Mouse (Mus musculus): ENCODE results near the gene Letmd1. TPM values are rescaled to one million over a fixed set of nuclear protein-coding genes. Genes with fewer than 3 reads are reported as not detected.

Gene Letmd1
- total and polyA plus RNA-seq, 2 experiments: 18.7 to 39.9 TPM

DNA sequence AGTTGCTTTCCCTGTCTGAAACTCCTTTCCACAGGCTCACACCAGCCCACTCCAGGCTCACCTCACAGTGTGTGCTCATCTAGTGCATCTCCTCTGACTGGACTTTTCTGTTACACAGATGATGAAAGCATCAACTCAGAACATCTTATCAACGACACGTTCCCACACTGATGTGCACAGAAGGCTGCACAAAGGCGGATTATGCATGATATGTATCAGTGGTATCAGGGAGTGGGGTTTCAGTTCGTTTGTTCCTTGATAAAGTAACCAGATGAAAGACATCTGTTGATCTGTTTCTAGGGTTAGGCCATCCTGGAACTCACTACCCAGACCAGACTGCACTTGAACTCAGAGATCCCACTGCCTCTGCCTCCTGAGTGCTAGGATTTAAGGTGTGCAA is 44.6 kb downstream of the Letmd1 start:
- no peaks in the 10 kb centered on the region for H3K27me3 ChIP-seq (ENCODE audit: control insufficient read depth, insufficient read depth, low read length)
- no peak for DNase-seq (ENCODE audit: extremely low read depth, low read depth, low spot score)
- TF ChIP-seq CTCF (IDR thresholded peaks at IDR 0.05; ENCODE audit: low read depth, low read length): no peak
- H3K27ac ChIP-seq (replicated peaks; ENCODE audit: insufficient read depth, low read depth, low read length): no peak overlapping the region
- no peak overlapping the region for H3K9ac ChIP-seq (ENCODE audit: low read depth, low read length)
- H3K79me2 ChIP-seq (ENCODE audit: control insufficient read depth, insufficient read depth, low read length): no peaks in the 10 kb centered on the region
- no peaks in the 10 kb centered on the region for H3K4me1 ChIP-seq (ENCODE audit: control insufficient read depth, insufficient read depth, low read length)
- 90% methylated on average over 4 of the region's 4 CpGs for WGBS
- H3K4me3 ChIP-seq (ENCODE audit: insufficient read depth, low read depth, low read length): no peak overlapping the region
- peaks cover 35% of the 10 kb centered on the region; the same call in 1 of the 2 replicates for H3K36me3 ChIP-seq (ENCODE audit: control insufficient read depth, insufficient read depth, low read length)

DNA sequence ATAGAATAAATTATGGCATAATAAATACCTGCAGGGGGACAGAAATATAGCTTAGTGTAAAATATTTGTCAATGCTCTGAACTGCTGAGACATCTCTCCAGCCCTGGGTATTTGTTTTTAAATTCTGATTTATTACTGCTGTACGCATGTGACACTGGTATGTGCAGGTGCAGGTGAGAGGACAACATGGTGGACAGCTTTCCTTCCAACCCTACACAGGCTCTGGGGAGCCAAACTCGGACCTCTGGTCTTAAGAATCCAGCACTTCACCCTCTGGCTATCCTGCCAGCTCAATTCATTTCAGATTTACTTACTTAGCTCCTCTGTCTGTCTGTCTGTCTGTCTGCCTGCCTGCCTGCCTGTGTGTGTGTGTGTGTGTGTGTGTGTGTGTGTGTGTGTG is 46.3 kb downstream of the Letmd1 start:
- no peak for TF ChIP-seq POLR2A (IDR thresholded peaks at IDR 0.05; ENCODE audit: extremely low read depth, insufficient read depth, low read length)
- no peak for TF ChIP-seq CTCF (IDR thresholded peaks at IDR 0.05; ENCODE audit: low read depth, low read length)
- Histone ChIP-seq H3K27me3 (ENCODE audit: control insufficient read depth, insufficient read depth, low read length) (no peaks in the 10 kb centered on the region), H3K4me1 (ENCODE audit: control insufficient read depth, insufficient read depth, low read length) (no peaks in the 10 kb centered on the region), H3K9ac (ENCODE audit: low read depth, low read length) (no peak overlapping the region), H3K36me3 (ENCODE audit: control insufficient read depth, insufficient read depth, low read length) (peaks cover 38% of the 10 kb centered on the region), H3K27ac (replicated peaks; ENCODE audit: insufficient read depth, low read depth, low read length) (no peak overlapping the region), H3K79me2 (ENCODE audit: control insufficient read depth, insufficient read depth, low read length) (no peaks in the 10 kb centered on the region), H3K4me3 (ENCODE audit: insufficient read depth, low read depth, low read length) (no peak overlapping the region)
- DNase-seq (ENCODE audit: extremely low read depth, low read depth, low spot score): no peak
- 85% methylated on average over 2 of the region's 2 CpGs for WGBS

DNA sequence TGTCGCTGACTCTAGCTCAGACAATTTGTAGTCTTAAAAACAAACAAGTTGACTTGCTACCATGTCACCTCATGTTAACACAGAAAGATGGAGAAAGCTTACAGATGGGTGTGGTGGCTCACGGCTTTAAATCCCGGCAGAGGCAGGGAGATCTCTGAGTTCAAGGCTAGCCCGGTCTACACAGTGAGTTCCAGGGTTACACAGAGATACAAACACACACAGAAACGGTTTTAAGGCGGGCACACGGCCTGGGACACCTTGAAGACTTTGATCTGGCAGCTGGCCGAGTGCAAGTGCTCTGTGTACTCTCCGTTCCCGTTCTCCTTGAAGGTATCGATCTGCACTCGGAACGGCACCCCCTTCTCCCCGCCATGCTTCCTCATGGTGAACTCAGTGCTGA is 51.5 kb downstream of the Letmd1 start:
- WGBS: 93% methylated on average over 14 of the region's 14 CpGs
- H3K27ac ChIP-seq (replicated peaks; ENCODE audit: insufficient read depth, low read depth, low read length): no peak overlapping the region

DNA sequence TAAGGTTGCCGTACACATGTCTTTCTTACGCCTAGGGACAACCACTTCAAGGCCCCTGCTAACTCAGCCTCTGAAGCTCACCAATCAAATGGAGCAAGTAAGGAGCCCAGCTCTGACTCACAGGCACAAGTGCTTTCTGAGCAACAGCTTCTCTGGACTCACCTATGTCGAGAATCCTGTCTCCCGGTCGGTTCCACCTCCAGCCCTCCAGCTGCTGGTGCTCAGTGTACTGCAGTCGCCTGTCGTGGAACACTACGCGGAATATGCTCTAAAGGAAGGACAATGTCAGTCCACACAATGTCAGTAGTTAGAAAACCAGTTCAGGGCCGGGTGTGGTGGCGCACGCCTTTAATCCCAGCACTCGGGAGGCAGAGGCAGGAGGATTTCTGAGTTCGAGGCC is 56.6 kb downstream of the Letmd1 start:
- Histone ChIP-seq H3K9ac (ENCODE audit: low read depth, low read length) (no peak overlapping the region), H3K4me1 (ENCODE audit: control insufficient read depth, insufficient read depth, low read length) (no peaks in the 10 kb centered on the region), H3K4me3 (ENCODE audit: insufficient read depth, low read depth, low read length) (no peak overlapping the region), H3K27me3 (ENCODE audit: control insufficient read depth, insufficient read depth, low read length) (no peaks in the 10 kb centered on the region), H3K27ac (replicated peaks; ENCODE audit: insufficient read depth, low read depth, low read length) (no peak overlapping the region), H3K36me3 (ENCODE audit: control insufficient read depth, insufficient read depth, low read length) (peaks cover 11% of the 10 kb centered on the region; the same call in 1 of the 2 replicates), H3K79me2 (ENCODE audit: control insufficient read depth, insufficient read depth, low read length) (no peaks in the 10 kb centered on the region)
- 96% methylated on average over 14 of the region's 14 CpGs for WGBS
- TF ChIP-seq POLR2A (IDR thresholded peaks at IDR 0.05; ENCODE audit: extremely low read depth, insufficient read depth, low read length) (no peak), CTCF (IDR thresholded peaks at IDR 0.05; ENCODE audit: low read depth, low read length) (no peak)
- DNase-seq (ENCODE audit: extremely low read depth, low read depth, low spot score): no peak

More for the DNA sequence above, 51.5 kb downstream of the Letmd1 start:
- Histone ChIP-seq H3K4me1 (ENCODE audit: control insufficient read depth, insufficient read depth, low read length) (no peaks in the 10 kb centered on the region), H3K36me3 (ENCODE audit: control insufficient read depth, insufficient read depth, low read length) (peaks cover 17% of the 10 kb centered on the region), H3K27me3 (ENCODE audit: control insufficient read depth, insufficient read depth, low read length) (no peaks in the 10 kb centered on the region), H3K9ac (ENCODE audit: low read depth, low read length) (no peak overlapping the region), H3K79me2 (ENCODE audit: control insufficient read depth, insufficient read depth, low read length) (no peaks in the 10 kb centered on the region), H3K4me3 (ENCODE audit: insufficient read depth, low read depth, low read length) (no peak overlapping the region)
- DNase-seq (ENCODE audit: extremely low read depth, low read depth, low spot score): no peak
- no peak for TF ChIP-seq POLR2A (IDR thresholded peaks at IDR 0.05; ENCODE audit: extremely low read depth, insufficient read depth, low read length)
- no peak for TF ChIP-seq CTCF (IDR thresholded peaks at IDR 0.05; ENCODE audit: low read depth, low read length)

DNA sequence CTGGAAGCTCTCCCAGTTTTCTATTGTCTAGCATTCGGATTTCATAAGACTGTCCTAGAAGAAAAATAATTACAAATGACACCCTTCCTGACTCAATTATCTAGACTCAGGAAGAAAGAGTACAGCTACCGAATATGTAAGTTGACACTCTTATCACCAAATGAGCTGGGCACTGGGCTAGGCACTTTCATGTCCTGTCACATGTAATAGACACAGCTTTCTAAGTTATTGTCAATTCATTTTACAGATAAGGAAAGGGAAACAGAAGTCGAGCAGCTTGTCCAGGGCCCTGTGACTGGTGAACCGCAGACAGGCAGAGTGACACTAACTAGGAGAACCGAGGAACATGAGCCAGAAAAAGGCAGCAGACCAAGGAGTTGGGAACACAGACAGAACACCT is 59.1 kb downstream of the Letmd1 start:
- Histone ChIP-seq H3K27me3 (ENCODE audit: control insufficient read depth, insufficient read depth, low read length) (no peaks in the 10 kb centered on the region), H3K36me3 (ENCODE audit: control insufficient read depth, insufficient read depth, low read length) (peaks cover 4% of the 10 kb centered on the region; the same call in 1 of the 2 replicates), H3K79me2 (ENCODE audit: control insufficient read depth, insufficient read depth, low read length) (no peaks in the 10 kb centered on the region), H3K4me3 (ENCODE audit: insufficient read depth, low read depth, low read length) (no peak overlapping the region), H3K27ac (replicated peaks; ENCODE audit: insufficient read depth, low read depth, low read length) (no peak overlapping the region), H3K4me1 (ENCODE audit: control insufficient read depth, insufficient read depth, low read length) (no peaks in the 10 kb centered on the region), H3K9ac (ENCODE audit: low read depth, low read length) (no peak overlapping the region)
- DNase-seq (ENCODE audit: extremely low read depth, low read depth, low spot score): no peak
- 84% methylated on average over 5 of the region's 5 CpGs for WGBS
- TF ChIP-seq POLR2A (IDR thresholded peaks at IDR 0.05; ENCODE audit: extremely low read depth, insufficient read depth, low read length): no peak
- no peak for TF ChIP-seq CTCF (IDR thresholded peaks at IDR 0.05; ENCODE audit: low read depth, low read length)

Other genes starting within 250 kb of the Letmd1 start
- gene Atf1, start 241.2 kb upstream of the Letmd1 start, total RNA-seq (2014; rRNA removed): 11.2 and 16.8 TPM in 2 replicates
- 35.1 and 36.3 TPM in 2 replicates for gene Atf1, start 241.2 kb upstream of the Letmd1 start, polyA plus RNA-seq (2012; rRNA removed)
- not detected in 2 replicates for gene Tmprss12, start 188.2 kb upstream of the Letmd1 start, total RNA-seq (2014; rRNA removed)
- gene Tmprss12, start 188.2 kb upstream of the Letmd1 start, polyA plus RNA-seq (2012; rRNA removed): not detected in 2 replicates
- gene Mettl7a1, start 164.9 kb upstream of the Letmd1 start, total RNA-seq (2014; rRNA removed): 327 and 366 TPM in 2 replicates
- 201 TPM in 2 replicates for gene Mettl7a1, start 164.9 kb upstream of the Letmd1 start, polyA plus RNA-seq (2012; rRNA removed)
- gene Mettl7a3, start 134.1 kb upstream of the Letmd1 start, total RNA-seq (2014; rRNA removed): not detected in 2 replicates
- not detected in 2 replicates for gene Mettl7a3, start 134.1 kb upstream of the Letmd1 start, polyA plus RNA-seq (2012; rRNA removed)
- not detected in 2 replicates for gene Methig1, start 115.9 kb upstream of the Letmd1 start, total RNA-seq (2014; rRNA removed)
- 0.15 TPM in 1 of 2 replicates, not detected in the other for gene Methig1, start 115.9 kb upstream of the Letmd1 start, polyA plus RNA-seq (2012; rRNA removed)
- 0.13 TPM in 1 of 2 replicates, not detected in the other for gene Mettl7a2, start 115.8 kb upstream of the Letmd1 start, total RNA-seq (2014; rRNA removed)
- gene Mettl7a2, start 115.8 kb upstream of the Letmd1 start, polyA plus RNA-seq (2012; rRNA removed): 0.05 and 0.18 TPM in 2 replicates
- gene Higd1c, start 104.5 kb upstream of the Letmd1 start, total RNA-seq (2014; rRNA removed): not detected in 2 replicates
- not detected in 2 replicates for gene Higd1c, start 104.5 kb upstream of the Letmd1 start, polyA plus RNA-seq (2012; rRNA removed)
- not detected in 2 replicates for gene Gm5475, start 46.9 kb upstream of the Letmd1 start, total RNA-seq (2014; rRNA removed)
- not detected in 2 replicates for gene Gm5475, start 46.9 kb upstream of the Letmd1 start, polyA plus RNA-seq (2012; rRNA removed)
- gene Slc11a2, start 44.0 kb upstream of the Letmd1 start, total RNA-seq (2014; rRNA removed): 14.5 and 22.3 TPM in 2 replicates
- gene Slc11a2, start 44.0 kb upstream of the Letmd1 start, polyA plus RNA-seq (2012; rRNA removed): 23.2 and 25.2 TPM in 2 replicates
- gene Csrnp2, start 26.5 kb downstream of the Letmd1 start, total RNA-seq (2014; rRNA removed): 0.92 and 1.1 TPM in 2 replicates
- 0.78 and 1.1 TPM in 2 replicates for gene Csrnp2, start 26.5 kb downstream of the Letmd1 start, polyA plus RNA-seq (2012; rRNA removed)
- 4.0 and 5.9 TPM in 2 replicates for gene Tfcp2, start 83.0 kb downstream of the Letmd1 start, total RNA-seq (2014; rRNA removed)
- 3.9 and 5.8 TPM in 2 replicates for gene Tfcp2, start 83.0 kb downstream of the Letmd1 start, polyA plus RNA-seq (2012; rRNA removed)
- gene Pou6f1, start 131.0 kb downstream of the Letmd1 start, total RNA-seq (2014; rRNA removed): 1.9 and 2.0 TPM in 2 replicates
- gene Pou6f1, start 131.0 kb downstream of the Letmd1 start, polyA plus RNA-seq (2012; rRNA removed): 3.1 and 5.5 TPM in 2 replicates
- 50.3 and 60.2 TPM in 2 replicates for gene Dazap2, start 146.3 kb downstream of the Letmd1 start, total RNA-seq (2014; rRNA removed)
- gene Dazap2, start 146.3 kb downstream of the Letmd1 start, polyA plus RNA-seq (2012; rRNA removed): 395 and 460 TPM in 2 replicates
- gene Smagp, start 167.9 kb downstream of the Letmd1 start, total RNA-seq (2014; rRNA removed): 13.0 and 14.9 TPM in 2 replicates
- gene Smagp, start 167.9 kb downstream of the Letmd1 start, polyA plus RNA-seq (2012; rRNA removed): 57.0 and 80.1 TPM in 2 replicates
- gene Bin2, start 200.5 kb downstream of the Letmd1 start, total RNA-seq (2014; rRNA removed): 1.0 and 4.0 TPM in 2 replicates
- gene Bin2, start 200.5 kb downstream of the Letmd1 start, polyA plus RNA-seq (2012; rRNA removed): 1.4 and 4.0 TPM in 2 replicates
- 54.6 and 199 TPM in 2 replicates for gene Cela1, start 218.9 kb downstream of the Letmd1 start, total RNA-seq (2014; rRNA removed)
- 58.3 and 69.1 TPM in 2 replicates for gene Cela1, start 218.9 kb downstream of the Letmd1 start, polyA plus RNA-seq (2012; rRNA removed)

All from liver, adult 2 months (tissue).